Mouse (Mus musculus) gastrocnemius, adult 2 months (tissue): ENCODE measurements around the gene Sardh. TPM values are rescaled to one million over a fixed set of nuclear protein-coding genes. Genes with fewer than 3 reads are reported as not detected.

ENCODE experiments used
- DNase-seq: peaks from one replicate; pipeline ENCODE4 v3.0.0; 2022
- H3K27ac ChIP-seq: fragments of 200-600 bp; 2 replicates; pipeline ENCODE4 v1.8.1; 2022; ENCODE audit warnings: mild to moderate bottlenecking
- H3K4me3 ChIP-seq: fragments of 200-600 bp; 2 replicates; pipeline ENCODE4 v1.8.1; 2022; ENCODE audit warnings: mild to moderate bottlenecking, moderate library complexity
- CTCF ChIP-seq: fragments of 200-600 bp; IDR thresholded peaks from 2 replicates; pipeline ENCODE4 v1.8.1; 2022; ENCODE audit warnings: antibody characterized with exemption, mild to moderate bottlenecking, moderate library complexity
- intact Hi-C: fragments of 180-260 bp; cut with DNase I; formaldehyde crosslinking; loops from one replicate; pipeline ENCODE4 v1.15.1; 2025
- long read RNA-seq, 2 experiments: library from polyadenylated mRNA; stranded (forward); transcript quantifications; one replicate each; pipeline ENCODE4 v2.0.0; 2021
- total RNA-seq, 2 experiments: library from RNA; stranded (reverse); gene quantifications; 2 replicates each; pipeline ENCODE4 v1.2.3; 2021

The Sardh gene
- total RNA-seq = 1 to 10 TPM in 1 of 2 experiments, under 1 TPM in 1; 0.84 to 1.2 TPM
- long read RNA-seq, experiment 1, full-length matches to known transcripts = 1 of 1 reads
- long read RNA-seq, experiment 1, partial matches to known transcripts = 0 of 1 reads
- long read RNA-seq, experiment 1, other reads (novel, unspliced or antisense) = 0 of 1 reads
- long read RNA-seq, experiment 2 = 0 reads

GRCm38 (mm10) chr2:27248211-27248610 is at the start of gene Sardh:
Sardh (minus strand) TSS chr2:27248337.
- peak; percentile 11 for DNase-seq
- Histone ChIP-seq H3K4me3 (peak within 1 kb of the TSS; percentile 58), H3K27ac (peak within 1 kb of the TSS; percentile 68)
- no peak for TF ChIP-seq CTCF
- intact Hi-C loops = no loop called here

GRCm38 (mm10) chr2:27296656-27297406 is 48.7 kb upstream of the Sardh start:
- TF ChIP-seq CTCF = no peak
- DNase-seq = no peak
- H3K4me3 ChIP-seq = no peak overlapping the region
- intact Hi-C loops = no loop called here
- no peak overlapping the region for H3K27ac ChIP-seq

- DNase-seq = no peak
- no peak overlapping the region for H3K27ac ChIP-seq
- intact Hi-C loops = no loop called here
- no peak for TF ChIP-seq CTCF
- H3K4me3 ChIP-seq = no peak overlapping the region
These were observed 46.6 kb upstream of the Sardh start for GRCm38 (mm10) chr2:27294777-27295176.

- peak; percentile 81 for DNase-seq
- peak; percentile 91 for TF ChIP-seq CTCF
- Histone ChIP-seq H3K27ac (no peak overlapping the region; the same call in 1 of the 2 replicates), H3K4me3 (no peak overlapping the region)
- intact Hi-C loops = loop anchor here (1.0 to 10.0 kb wide), 3 partner anchors 139 to 476 kb away; partner anchors contain the start of gene Wdr5
These were observed 40.9 kb upstream of the Sardh start for GRCm38 (mm10) chr2:27289019-27289418.

GRCm38 (mm10) chr2:27286971-27287710 is 39.0 kb upstream of the Sardh start:
- H3K4me3 ChIP-seq = no peak overlapping the region
- no peak overlapping the region for H3K27ac ChIP-seq
- no peak for DNase-seq
- TF ChIP-seq CTCF = no peak
- intact Hi-C loops = loop anchor here (10.0 kb wide), 2 partner anchors 228 to 478 kb away; partner anchors contain the start of gene Wdr5

- intact Hi-C loops = loop anchor here (10.0 kb wide), 2 partner anchors 230 to 480 kb away; partner anchors contain the start of gene Wdr5
- no peak for TF ChIP-seq CTCF
These were observed 36.3 kb upstream of the Sardh start for GRCm38 (mm10) chr2:27284441-27284840.

GRCm38 (mm10) chr2:27281771-27282170 is 33.6 kb upstream of the Sardh start:
- intact Hi-C loops = loop anchor here (10.0 kb wide), 2 partner anchors 233 to 483 kb away; partner anchors contain the start of gene Wdr5
- TF ChIP-seq CTCF = no peak

More at GRCm38 (mm10) chr2:27284441-27284840, 36.3 kb upstream of the Sardh start:
- DNase-seq = no peak
- no peak overlapping the region for H3K4me3 ChIP-seq
- H3K27ac ChIP-seq = no peak overlapping the region

GRCm38 (mm10) chr2:27280920-27281611 is 32.9 kb upstream of the Sardh start:
- TF ChIP-seq CTCF = peak; percentile 92
- Histone ChIP-seq H3K4me3 (no peak overlapping the region), H3K27ac (no peak overlapping the region)
- DNase-seq = peak; percentile 72
- intact Hi-C loops = loop anchor here (10.0 kb wide), 2 partner anchors 234 to 484 kb away; partner anchors contain the start of gene Wdr5

More at GRCm38 (mm10) chr2:27281771-27282170, 33.6 kb upstream of the Sardh start:
- Histone ChIP-seq H3K27ac (no peak overlapping the region), H3K4me3 (no peak overlapping the region)
- DNase-seq = no peak

GRCm38 (mm10) chr2:27278859-27279258 is 30.7 kb upstream of the Sardh start:
- intact Hi-C loops = no loop called here
- Histone ChIP-seq H3K4me3 (no peak overlapping the region), H3K27ac (no peak overlapping the region)
- TF ChIP-seq CTCF = no peak
- DNase-seq = no peak

GRCm38 (mm10) chr2:27268325-27268724 is 20.2 kb upstream of the Sardh start:
- intact Hi-C loops = no loop called here
- Histone ChIP-seq H3K27ac (no peak overlapping the region), H3K4me3 (no peak overlapping the region)
- no peak for TF ChIP-seq CTCF
- peak; percentile 11 for DNase-seq

- intact Hi-C loops = no loop called here
- no peak overlapping the region for H3K27ac ChIP-seq
- TF ChIP-seq CTCF = no peak
- DNase-seq = no peak
- H3K4me3 ChIP-seq = no peak overlapping the region
These were observed 17.7 kb upstream of the Sardh start for GRCm38 (mm10) chr2:27265819-27266218.

- no peak for TF ChIP-seq CTCF
- H3K27ac ChIP-seq = no peak overlapping the region
- intact Hi-C loops = no loop called here
- no peak overlapping the region for H3K4me3 ChIP-seq
- DNase-seq = peak; percentile 15
These were observed 14.8 kb upstream of the Sardh start for GRCm38 (mm10) chr2:27262984-27263383.
